Mouse (Mus musculus): ENCODE data around the gene Plxna4.

GRCm38 (mm10) chr6:32184402-32184985 is 403.5 kb downstream of the Plxna4 start:
- TF ChIP-seq CTCF (IDR thresholded peaks at IDR 0.05; ENCODE audit: borderline replicate concordance, insufficient read depth, low read length): no peak
- TF ChIP-seq POLR2A (IDR thresholded peaks at IDR 0.05; ENCODE audit: low read depth, low read length): no peak
